19 mouse cellular contexts compared by ENCODE assay signal in genomic region chr10:117856001-117856720, GRCm38 (mm10). TPM values are rescaled to one million over a fixed set of nuclear protein-coding genes. Genes with fewer than 3 reads are reported as not detected.
DNase-seq lines count a peak whose midpoint lies in the region; ATAC-seq and TF ChIP-seq lines count a peak whose summit lies in the region.
"Had no signal": no experiment of that assay in that cellular context is flagged by ENCODE, and none has a peak within 500 bp of the region (broad histone marks: within the 10 kb centered on the region; RNA-seq: fewer than 3 reads in every experiment).

No protein-coding gene starts in this region.

- no peak overlapping the region for H3K9ac ChIP-seq in kidney, embryonic 16.5 days (replicated peaks; ENCODE audit: low read length)
- H3K9ac ChIP-seq in liver, embryonic 12.5 days = no peak overlapping the region
- H3K9ac ChIP-seq: forebrain, embryonic 15.5 days; kidney, embryonic 15.5 days; limb, embryonic 13.5 days; neural tube, embryonic 12.5 days had no signal

- peak; percentile 67 for DNase-seq in kidney, adult 2 months
- DNase-seq in thymus, postnatal 0 days (ENCODE audit: low spot score) = peak; percentile 26
- DNase-seq in thymus, postnatal 25 days = no peak
- DNase-seq in layer of hippocampus, adult 11-12 months (ENCODE audit: low spot score) = no peak
- no peak for DNase-seq in cerebellum, adult 11-12 months
- DNase-seq in retina, postnatal 1 day = no peak
- DNase-seq: adrenal gland, adult 8-10 months; cerebellum, postnatal 10 days; gastrocnemius, postnatal 10 days; right cerebral cortex, postnatal 4 days; thymus, postnatal 36 days had no signal

- H3K27me3 ChIP-seq in kidney, adult 2 months (replicated peaks; ENCODE audit: control insufficient read depth, insufficient read depth, low read length) = no peaks in the 10 kb centered on the region
- H3K27me3 ChIP-seq in kidney, embryonic 16.5 days (ENCODE audit: insufficient read depth, low read length) = no peaks in the 10 kb centered on the region
- H3K27me3 ChIP-seq in liver, embryonic 12.5 days (replicated peaks) = no peaks in the 10 kb centered on the region
- H3K27me3 ChIP-seq: forebrain, embryonic 15.5 days; kidney, embryonic 15.5 days; limb, embryonic 13.5 days; neural tube, embryonic 12.5 days had no signal

- H3K4me3 ChIP-seq in kidney, adult 2 months (ENCODE audit: insufficient read depth, low read depth, low read length) = no peak overlapping the region
- no peak overlapping the region for H3K4me3 ChIP-seq in kidney, embryonic 16.5 days (ENCODE audit: low read length)
- H3K4me3 ChIP-seq in liver, embryonic 12.5 days = no peak overlapping the region
- H3K4me3 ChIP-seq: forebrain, embryonic 15.5 days; kidney, embryonic 15.5 days; limb, embryonic 13.5 days; neural tube, embryonic 12.5 days had no signal

- no peak overlapping the region for H3K27ac ChIP-seq in kidney, adult 2 months (ENCODE audit: insufficient read depth, low read depth, low read length)
- no peak overlapping the region for H3K27ac ChIP-seq in kidney, embryonic 16.5 days (ENCODE audit: low read length)
- H3K27ac ChIP-seq in liver, embryonic 12.5 days = peak overlapping the region; percentile 6
- H3K27ac ChIP-seq: forebrain, embryonic 15.5 days; hindbrain, postnatal 0 days; kidney, embryonic 15.5 days; limb, embryonic 13.5 days; neural tube, embryonic 12.5 days had no signal

- 50% methylated on average over 8 of the region's 8 CpGs for WGBS in kidney, adult 2 months
- WGBS in kidney, embryonic 16.5 days = 65% methylated on average over 8 of the region's 8 CpGs
- 23% methylated on average over 8 of the region's 8 CpGs for WGBS in liver, embryonic 12.5 days (ENCODE audit: insufficient replicate concordance)

- no peak for TF ChIP-seq POLR2A in kidney, adult 2 months (IDR thresholded peaks at IDR 0.05; ENCODE audit: low read depth, low read length)

- H3K9me3 ChIP-seq in kidney, embryonic 16.5 days (ENCODE audit: low read length) = no peaks in the 10 kb centered on the region
- no peaks in the 10 kb centered on the region for H3K9me3 ChIP-seq in liver, embryonic 12.5 days (replicated peaks)
- H3K9me3 ChIP-seq: forebrain, embryonic 15.5 days; kidney, embryonic 15.5 days; limb, embryonic 13.5 days; neural tube, embryonic 12.5 days had no signal

- no peaks in the 10 kb centered on the region for H3K36me3 ChIP-seq in kidney, adult 2 months (ENCODE audit: control insufficient read depth, insufficient read depth, low read length)
- no peaks in the 10 kb centered on the region for H3K36me3 ChIP-seq in kidney, embryonic 16.5 days (ENCODE audit: insufficient read depth, low read length)
- H3K36me3 ChIP-seq in liver, embryonic 12.5 days = no peaks in the 10 kb centered on the region
- H3K36me3 ChIP-seq: forebrain, embryonic 15.5 days; kidney, embryonic 15.5 days; limb, embryonic 13.5 days; neural tube, embryonic 12.5 days had no signal

- H3K4me1 ChIP-seq in kidney, adult 2 months (ENCODE audit: control insufficient read depth, insufficient read depth, low read length) = no peaks in the 10 kb centered on the region
- H3K4me1 ChIP-seq in kidney, embryonic 16.5 days (ENCODE audit: insufficient read depth, low read length) = no peaks in the 10 kb centered on the region
- peaks cover 8% of the 10 kb centered on the region for H3K4me1 ChIP-seq in liver, embryonic 12.5 days
- H3K4me1 ChIP-seq: forebrain, embryonic 15.5 days; kidney, embryonic 15.5 days; neural tube, embryonic 12.5 days had no signal

- TF ChIP-seq CTCF in kidney, adult 2 months (conservative IDR thresholded peaks at IDR 0.05; ENCODE audit: insufficient read depth, insufficient read length, low read depth, low read length) = no peak

- ATAC-seq in kidney, embryonic 16.5 days (ENCODE audit: low FRiP score, low TSS enrichment) = no peak
- no peak for ATAC-seq in liver, embryonic 12.5 days
- ATAC-seq: forebrain, embryonic 15.5 days; hindbrain, postnatal 0 days had no signal

- H3K4me2 ChIP-seq in kidney, embryonic 16.5 days (replicated peaks; ENCODE audit: low read depth, low read length) = no peak overlapping the region
- H3K4me2 ChIP-seq in liver, embryonic 12.5 days = no peak overlapping the region
- H3K4me2 ChIP-seq: forebrain, embryonic 15.5 days; heart, embryonic 11.5 days; kidney, embryonic 15.5 days; limb, embryonic 13.5 days; neural tube, embryonic 12.5 days had no signal

RNA-seq across cellular contexts. Expression of gene Rap1b, which starts 10.3 kb away (rescaled TPM):
- 23.2 and 38.2 TPM in 2 replicates for polyA plus RNA-seq in kidney, adult 2 months (2012; rRNA removed)
- 166 and 185 TPM in 2 replicates for polyA plus RNA-seq in kidney, embryonic 16.5 days (2015; fragmentation: Nextera tagmentation; extraction: Ambion mirVana)
- polyA plus RNA-seq in thymus, postnatal 0 days (2015; fragmentation: Nextera tagmentation; extraction: Ambion mirVana) = 234 and 261 TPM in 2 replicates
- polyA plus RNA-seq in liver, embryonic 12.5 days (2016; fragmentation: Nextera tagmentation; extraction: Ambion mirVana) = 174 and 185 TPM in 2 replicates

Comparison
In these comparisons a context has a peak if more than half of its experiments do, and no peak if none do; other contexts are left out.
1. DNase-seq: peak in kidney, adult 2 months (single experiment) and thymus, postnatal 0 days (single experiment); none in thymus, postnatal 25 days (single experiment), layer of hippocampus, adult 11-12 months (single experiment), cerebellum, adult 11-12 months (single experiment) and retina, postnatal 1 day (single experiment).